Mouse (Mus musculus): ENCODE data around the gene Gm26602. TPM values are rescaled to one million over a fixed set of nuclear protein-coding genes. Genes with fewer than 3 reads are reported as not detected.
"Not testable (repeated sequence)": the region's sequence is repeated elsewhere in the genome, so short reads cannot be mapped to it uniquely, and the experiment has no call there.

The Gm26602 gene
- polyA plus RNA-seq, 1 experiment: not detected

DNA sequence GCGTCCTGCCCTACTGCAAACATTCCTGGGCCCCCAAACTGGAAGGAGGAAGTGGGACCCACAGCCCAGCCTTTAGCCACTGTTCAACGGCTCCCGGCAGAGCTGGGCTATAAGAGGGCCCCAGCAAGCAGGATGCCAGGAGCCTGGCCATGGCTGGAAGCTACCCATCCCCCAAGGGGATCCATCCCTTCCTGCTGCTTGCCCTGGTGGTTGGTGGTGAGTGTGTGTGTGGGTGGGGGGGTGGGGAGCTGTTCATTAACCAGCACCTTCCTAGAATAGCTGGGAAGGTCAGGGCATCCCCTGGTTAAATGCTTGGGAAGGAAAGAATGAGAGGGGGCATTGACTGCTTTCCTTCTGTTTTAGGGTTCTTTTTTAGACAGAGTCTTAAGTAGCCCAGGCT is 31.1 kb upstream of the Gm26602 start:
- H3K4me2 ChIP-seq (ENCODE audit: low read depth): no peak overlapping the region

DNA sequence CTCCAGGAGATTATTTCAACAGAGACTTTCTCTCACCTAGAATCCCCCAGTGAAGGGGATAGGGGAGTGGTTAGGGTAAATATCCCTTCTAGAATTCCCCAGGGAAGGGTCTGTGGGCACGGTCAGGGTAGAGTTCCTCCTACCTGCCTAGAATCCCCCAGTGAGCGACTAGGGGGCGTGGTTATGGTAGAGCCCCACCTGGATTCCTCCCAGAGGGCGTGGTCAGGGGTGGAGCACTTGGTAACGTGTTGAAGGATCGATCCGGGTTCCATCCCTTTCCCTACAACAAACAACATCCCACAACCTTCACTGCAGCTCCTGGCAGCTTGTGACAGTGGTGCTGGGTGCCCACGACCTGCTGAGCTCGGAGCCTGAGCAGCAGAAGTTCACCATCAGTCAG is 29.9 kb upstream of the Gm26602 start:
- TF ChIP-seq MYOG (IDR thresholded peaks at IDR 0.05; ENCODE audit: control insufficient read depth in 1 of 3, insufficient read depth in 1 of 3, insufficient read length in 2 of 3, low read depth in 2 of 3) (no peak), CEBPB (IDR thresholded peaks at IDR 0.05; ENCODE audit: insufficient read depth, poor library complexity, severe bottlenecking) (no peak)
- no peak overlapping the region for H3ac ChIP-seq (ENCODE audit: control insufficient read depth, insufficient read length)
- no peaks in the 10 kb centered on the region for H3K36me3 ChIP-seq (ENCODE audit: control insufficient read depth, insufficient read depth)
- no peak overlapping the region for H3K4me3 ChIP-seq
- no peaks in the 10 kb centered on the region for H3K79me2 ChIP-seq (ENCODE audit: control insufficient read depth, insufficient read depth)
- H3K4me2 ChIP-seq (ENCODE audit: low read depth): no peak overlapping the region
- H3K27me3 ChIP-seq (ENCODE audit: control insufficient read depth, insufficient read depth, insufficient read length): no peaks in the 10 kb centered on the region

More for the DNA sequence above, 31.1 kb upstream of the Gm26602 start:
- no peaks in the 10 kb centered on the region for H3K79me2 ChIP-seq (ENCODE audit: control insufficient read depth, insufficient read depth)
- H3K36me3 ChIP-seq (ENCODE audit: control insufficient read depth, insufficient read depth): no peaks in the 10 kb centered on the region
- H3K4me3 ChIP-seq: no peak overlapping the region
- TF ChIP-seq USF1 (IDR thresholded peaks at IDR 0.05; ENCODE audit: low read depth): no peak
- no peak for TF ChIP-seq SRF (IDR thresholded peaks at IDR 0.05; ENCODE audit: control insufficient read depth, insufficient read length, low read depth)
- TF ChIP-seq REST (IDR thresholded peaks at IDR 0.05; ENCODE audit: insufficient read depth, insufficient read length): no peak
- TF ChIP-seq E2F4 (IDR thresholded peaks at IDR 0.05; ENCODE audit: insufficient read depth): no peak
- no peak for TF ChIP-seq POLR2A (IDR thresholded peaks at IDR 0.05; ENCODE audit: insufficient read length, low read depth)
- TF ChIP-seq CEBPB (IDR thresholded peaks at IDR 0.05; ENCODE audit: insufficient read depth, poor library complexity, severe bottlenecking): no peak
- TF ChIP-seq TCF12 (IDR thresholded peaks at IDR 0.05; ENCODE audit: insufficient read depth, poor library complexity, severe bottlenecking): no peak
- TF ChIP-seq MYOG (IDR thresholded peaks at IDR 0.05; ENCODE audit: control insufficient read depth in 1 of 3, insufficient read depth in 1 of 3, insufficient read length in 2 of 3, low read depth in 2 of 3): no peak
- no peak for TF ChIP-seq POLR2AphosphoS2 (IDR thresholded peaks at IDR 0.05; ENCODE audit: insufficient read length, low read depth)
- no peak for TF ChIP-seq MAX (IDR thresholded peaks at IDR 0.05; ENCODE audit: low read depth)
- TF ChIP-seq MYOD1 (IDR thresholded peaks at IDR 0.05; ENCODE audit: control insufficient read depth in 1 of 3, insufficient read length in 2 of 3, low read depth in 2 of 3): no peak
- TF ChIP-seq TCF3 (IDR thresholded peaks at IDR 0.05; ENCODE audit: insufficient read length, low read depth): no peak
- no peaks in the 10 kb centered on the region for H3K27me3 ChIP-seq (ENCODE audit: control insufficient read depth, insufficient read depth, insufficient read length)
- H3ac ChIP-seq (ENCODE audit: control insufficient read depth, insufficient read length): no peak overlapping the region

DNA sequence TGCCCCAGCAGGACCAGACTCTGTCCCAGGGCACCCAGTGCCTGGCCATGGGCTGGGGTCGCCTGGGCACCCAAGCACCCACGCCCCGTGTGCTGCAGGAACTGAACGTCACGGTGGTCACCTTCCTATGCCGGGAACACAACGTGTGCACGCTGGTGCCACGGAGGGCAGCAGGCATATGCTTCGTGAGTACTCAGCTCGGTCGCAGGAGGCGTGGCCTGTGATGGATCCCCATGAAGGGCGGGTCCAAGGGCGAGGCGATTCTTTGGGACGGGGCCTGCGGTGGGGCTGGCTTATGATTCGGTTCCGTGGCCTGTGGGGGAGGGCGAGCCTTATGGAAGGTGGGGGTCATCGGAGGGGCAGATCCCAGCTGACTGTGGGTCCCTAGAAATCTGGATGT is 28.7 kb upstream of the Gm26602 start:
- H3ac ChIP-seq (ENCODE audit: control insufficient read depth, insufficient read length): no peak overlapping the region
- H3K27me3 ChIP-seq (ENCODE audit: control insufficient read depth, insufficient read depth, insufficient read length): no peaks in the 10 kb centered on the region
- no peaks in the 10 kb centered on the region for H3K79me2 ChIP-seq (ENCODE audit: control insufficient read depth, insufficient read depth)
- peak overlapping the region; percentile 18 for H3K4me2 ChIP-seq (ENCODE audit: low read depth)
- H3K36me3 ChIP-seq (ENCODE audit: control insufficient read depth, insufficient read depth): no peaks in the 10 kb centered on the region
- H3K4me3 ChIP-seq: no peak overlapping the region
- TF ChIP-seq POLR2AphosphoS2 (IDR thresholded peaks at IDR 0.05; ENCODE audit: insufficient read length, low read depth) (no peak), TCF12 (IDR thresholded peaks at IDR 0.05; ENCODE audit: insufficient read depth, poor library complexity, severe bottlenecking) (no peak), POLR2A (IDR thresholded peaks at IDR 0.05; ENCODE audit: insufficient read length, low read depth) (no peak)

DNA sequence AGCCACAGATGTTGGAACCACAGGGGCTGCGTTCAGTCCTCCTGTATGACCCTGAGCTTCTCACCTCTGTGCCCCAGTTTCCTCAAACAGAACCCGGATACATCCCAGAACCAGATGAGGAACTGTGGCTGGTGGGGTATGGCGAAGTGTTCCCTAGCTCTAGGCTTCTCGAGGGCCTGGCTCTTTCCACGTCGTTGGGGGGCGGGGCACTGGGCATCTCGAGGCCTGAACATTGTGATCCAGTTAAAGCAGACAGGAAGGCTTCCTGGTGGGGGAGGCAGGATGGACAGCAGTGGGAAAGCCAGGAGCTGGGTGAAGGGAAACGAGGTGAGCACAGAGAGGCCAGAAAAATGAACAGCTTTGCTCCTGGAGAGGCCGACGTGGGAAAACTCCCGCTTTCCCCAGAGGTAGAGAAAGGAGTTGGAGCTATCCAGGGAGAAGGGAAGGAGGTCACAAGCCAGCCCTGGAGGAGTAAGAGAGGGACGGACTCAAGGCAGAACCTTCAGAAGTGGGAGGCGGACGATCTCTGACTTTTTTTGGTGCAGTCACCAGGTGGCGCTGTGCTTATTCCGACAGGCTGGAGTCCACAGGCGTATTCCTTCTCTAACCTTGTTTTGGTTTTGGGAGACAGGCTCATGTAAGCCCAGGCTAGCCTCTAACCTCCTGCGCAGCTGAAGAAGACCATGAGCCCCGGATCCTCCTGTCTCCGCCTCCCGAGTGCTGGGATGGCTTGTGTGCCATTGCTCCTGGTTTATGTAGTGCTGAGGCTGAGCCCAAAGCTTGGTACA is 27.2 kb upstream of the Gm26602 start:
- H3K27me3 ChIP-seq (ENCODE audit: control insufficient read depth, insufficient read depth, insufficient read length): peaks cover 8% of the 10 kb centered on the region
- no peak overlapping the region for H3ac ChIP-seq (ENCODE audit: control insufficient read depth, insufficient read length)
- TF ChIP-seq POLR2AphosphoS2 (IDR thresholded peaks at IDR 0.05; ENCODE audit: insufficient read length, low read depth) (no peak), MYOG (IDR thresholded peaks at IDR 0.05; ENCODE audit: control insufficient read depth in 1 of 3, insufficient read depth in 1 of 3, insufficient read length in 2 of 3, low read depth in 2 of 3) (no peak), TCF12 (IDR thresholded peaks at IDR 0.05; ENCODE audit: insufficient read depth, poor library complexity, severe bottlenecking) (no peak), TCF3 (IDR thresholded peaks at IDR 0.05; ENCODE audit: insufficient read length, low read depth) (no peak), CEBPB (IDR thresholded peaks at IDR 0.05; ENCODE audit: insufficient read depth, poor library complexity, severe bottlenecking) (no peak), POLR2A (IDR thresholded peaks at IDR 0.05; ENCODE audit: insufficient read length, low read depth) (no peak), REST (IDR thresholded peaks at IDR 0.05; ENCODE audit: insufficient read depth, insufficient read length) (no peak), SRF (IDR thresholded peaks at IDR 0.05; ENCODE audit: control insufficient read depth, insufficient read length, low read depth) (no peak), MAX (IDR thresholded peaks at IDR 0.05; ENCODE audit: low read depth) (no peak)
- no peaks in the 10 kb centered on the region for H3K36me3 ChIP-seq (ENCODE audit: control insufficient read depth, insufficient read depth)
- H3K4me2 ChIP-seq (ENCODE audit: low read depth): peak overlapping the region; percentile 40
- H3K79me2 ChIP-seq (ENCODE audit: control insufficient read depth, insufficient read depth): no peaks in the 10 kb centered on the region
- H3K4me3 ChIP-seq: no peak overlapping the region

DNA sequence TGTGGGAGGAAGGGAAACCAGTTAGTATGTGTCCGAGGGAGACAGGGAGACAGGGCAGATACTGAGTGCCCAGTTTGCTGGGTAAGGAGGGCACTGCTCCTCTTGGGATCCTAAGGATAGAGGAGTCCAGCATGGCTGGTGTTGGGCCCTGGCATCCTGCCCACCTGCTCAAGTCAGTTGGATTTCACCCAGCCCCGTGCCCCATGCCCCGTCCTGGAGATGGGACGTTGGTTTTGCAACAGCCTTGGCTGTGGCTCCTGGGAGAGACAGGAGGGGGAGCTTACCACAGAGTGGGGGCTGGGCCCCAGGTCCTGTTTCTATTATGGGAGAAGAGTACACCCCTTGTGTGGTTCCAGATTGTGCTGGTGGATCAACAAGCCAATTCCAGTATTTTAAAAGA is 26.2 kb upstream of the Gm26602 start:
- peak overlapping the region; percentile 0 for H3K4me2 ChIP-seq (ENCODE audit: low read depth)
- H3K36me3 ChIP-seq (ENCODE audit: control insufficient read depth, insufficient read depth): no peaks in the 10 kb centered on the region
- H3K79me2 ChIP-seq (ENCODE audit: control insufficient read depth, insufficient read depth): no peaks in the 10 kb centered on the region
- peaks cover 8% of the 10 kb centered on the region for H3K27me3 ChIP-seq (ENCODE audit: control insufficient read depth, insufficient read depth, insufficient read length)
- no peak overlapping the region for H3K4me3 ChIP-seq
- H3ac ChIP-seq (ENCODE audit: control insufficient read depth, insufficient read length): no peak overlapping the region
- no peak for TF ChIP-seq MYOG (IDR thresholded peaks at IDR 0.05; ENCODE audit: control insufficient read depth in 1 of 3, insufficient read depth in 1 of 3, insufficient read length in 2 of 3, low read depth in 2 of 3)
- no peak for TF ChIP-seq TCF3 (IDR thresholded peaks at IDR 0.05; ENCODE audit: insufficient read length, low read depth)
- TF ChIP-seq MYOD1 (IDR thresholded peaks at IDR 0.05; ENCODE audit: control insufficient read depth in 1 of 3, insufficient read length in 2 of 3, low read depth in 2 of 3): no peak
- no peak for TF ChIP-seq REST (IDR thresholded peaks at IDR 0.05; ENCODE audit: insufficient read depth, insufficient read length)
- TF ChIP-seq SRF (IDR thresholded peaks at IDR 0.05; ENCODE audit: control insufficient read depth, insufficient read length, low read depth): no peak
- TF ChIP-seq TCF12 (IDR thresholded peaks at IDR 0.05; ENCODE audit: insufficient read depth, poor library complexity, severe bottlenecking): no peak
- TF ChIP-seq E2F4 (IDR thresholded peaks at IDR 0.05; ENCODE audit: insufficient read depth): no peak
- TF ChIP-seq USF1 (IDR thresholded peaks at IDR 0.05; ENCODE audit: low read depth): no peak
- no peak for TF ChIP-seq CEBPB (IDR thresholded peaks at IDR 0.05; ENCODE audit: insufficient read depth, poor library complexity, severe bottlenecking)
- no peak for TF ChIP-seq MAX (IDR thresholded peaks at IDR 0.05; ENCODE audit: low read depth)
- TF ChIP-seq POLR2AphosphoS2 (IDR thresholded peaks at IDR 0.05; ENCODE audit: insufficient read length, low read depth): no peak
- no peak for TF ChIP-seq POLR2A (IDR thresholded peaks at IDR 0.05; ENCODE audit: insufficient read length, low read depth)

DNA sequence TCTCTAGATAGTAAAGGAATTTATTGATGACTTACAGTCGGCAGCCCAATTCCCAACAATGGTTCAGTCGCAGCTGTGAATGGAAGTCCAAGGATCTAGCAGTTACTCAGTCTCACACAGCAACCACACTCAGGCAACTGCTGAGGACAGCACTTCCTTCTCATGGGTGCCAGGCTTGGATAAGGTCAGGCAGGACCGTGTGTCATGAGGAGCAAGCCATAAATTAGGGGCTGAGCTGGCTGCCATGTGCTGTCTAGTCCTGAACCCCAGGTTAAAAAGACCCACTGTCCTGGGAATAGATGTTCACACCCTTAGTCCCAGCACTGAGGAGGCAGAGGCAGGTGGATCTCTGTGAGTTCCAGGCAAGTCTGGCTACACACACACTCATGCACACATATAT is 25.7 kb upstream of the Gm26602 start:
- H3K79me2 ChIP-seq (ENCODE audit: control insufficient read depth, insufficient read depth); H3K4me2 ChIP-seq (ENCODE audit: low read depth); H3K4me3 ChIP-seq; H3K36me3 ChIP-seq (ENCODE audit: control insufficient read depth, insufficient read depth); H3K27me3 ChIP-seq (ENCODE audit: control insufficient read depth, insufficient read depth, insufficient read length); H3ac ChIP-seq (ENCODE audit: control insufficient read depth, insufficient read length): not testable (repeated sequence)

Data from myocyte (in vitro differentiated cells).